Mouse (Mus musculus) cerebellum, adult 2 months (tissue): Measurements from ENCODE around the gene Cds2.

Experiments
- CTCF ChIP-seq: fragments of 200-500 bp; IDR thresholded peaks from 2 replicates; pipeline ENCODE4 v1.5.1; 2011; ENCODE audit warnings: low read depth, mild to moderate bottlenecking, control low read depth, low read length, moderate library complexity, borderline replicate concordance; ENCODE audit not compliant: insufficient read depth
- POLR2A ChIP-seq: fragments of 200-500 bp; IDR thresholded peaks from 2 replicates; pipeline ENCODE4 v1.6.1; 2011; ENCODE audit warnings: low read length, control low read depth, borderline replicate concordance; ENCODE audit not compliant: insufficient read depth

DNA sequence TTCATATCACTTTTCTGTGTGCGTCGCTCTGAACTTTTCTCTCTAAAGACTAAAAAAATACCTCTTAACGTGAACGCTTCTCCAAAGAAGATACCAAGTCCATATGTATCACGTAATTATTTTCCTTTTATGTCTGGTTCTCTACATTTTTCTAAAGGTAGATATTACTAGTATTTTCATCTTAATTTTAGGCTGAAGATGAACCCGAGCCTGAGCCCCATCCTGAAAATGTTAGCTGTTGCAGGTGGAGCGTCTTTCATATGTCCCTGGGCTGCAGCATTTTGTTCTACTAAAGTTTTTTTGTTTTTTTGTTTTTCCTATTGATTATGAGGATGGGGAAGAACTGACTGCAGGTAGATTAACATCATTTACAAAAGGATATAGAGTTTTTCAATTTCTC lies 9.3 kb upstream of the Cds2 start:
- TF ChIP-seq POLR2A (no peak), CTCF (no peak)
